Comparison of ENCODE assay signal across 14 mouse cellular contexts in genomic region chr6:91963429-91963828, GRCm38 (mm10). TPM values are rescaled to one million over a fixed set of nuclear protein-coding genes. Genes with fewer than 3 reads are reported as not detected.
DNase-seq lines count a peak whose midpoint lies in the region; ATAC-seq and TF ChIP-seq lines count a peak whose summit lies in the region.
"Had no signal": no experiment of that assay in that cellular context is flagged by ENCODE, and none has a peak within 500 bp of the region (broad histone marks: within the 10 kb centered on the region; RNA-seq: fewer than 3 reads in every experiment).

No protein-coding gene starts in this region.

- no peaks in the 10 kb centered on the region for H3K27me3 ChIP-seq in hindbrain, embryonic 14.5 days (ENCODE audit: control insufficient read depth, insufficient read depth, low read length)
- H3K27me3 ChIP-seq in hindbrain, embryonic 10.5 days (ENCODE audit: insufficient read depth, poor library complexity, severe bottlenecking), result no peaks in the 10 kb centered on the region
- no peaks in the 10 kb centered on the region for H3K27me3 ChIP-seq in intestine, embryonic 16.5 days (replicated peaks; ENCODE audit: control insufficient read depth, insufficient read depth, low read length)
- no peaks in the 10 kb centered on the region for H3K27me3 ChIP-seq in liver, postnatal 0 days (ENCODE audit: insufficient read depth, low read length)

- no peak for TF ChIP-seq CTCF in liver, postnatal 0 days (IDR thresholded peaks at IDR 0.05; ENCODE audit: low read depth)

- DNase-seq in hindbrain, embryonic 14.5 days (ENCODE audit: low spot score), result no peak
- DNase-seq in hindbrain, embryonic 10.5 days (ENCODE audit: low spot score), result no peak
- peak; percentile 9 for DNase-seq in MN1 (ENCODE audit: low spot score)
- DNase-seq in kidney, postnatal 4 days, result peak; percentile 68 to 78
- no peak for DNase-seq in testis, postnatal 10 days (ENCODE audit: low spot score)
- DNase-seq in layer of hippocampus, adult 9-11 months, result no peak
- no peak for DNase-seq in liver, postnatal 0 days
- DNase-seq: B cell, adult 2 months; gastrocnemius, postnatal 10 days; thymus, postnatal 36 days had no signal

- ATAC-seq in hindbrain, embryonic 14.5 days (ENCODE audit: low FRiP score), result peak; percentile 37; the same call in 1 of the 2 replicates
- ATAC-seq in intestine, embryonic 16.5 days, result peak; percentile 41; the same call in 1 of the 2 replicates
- ATAC-seq in liver, postnatal 0 days, result no peak
- ATAC-seq: liver, embryonic 12.5 days had no signal

- H3K4me2 ChIP-seq in hindbrain, embryonic 14.5 days (replicated peaks), result no peak overlapping the region
- no peak overlapping the region for H3K4me2 ChIP-seq in intestine, embryonic 16.5 days (ENCODE audit: low read depth, low read length)
- no peak overlapping the region for H3K4me2 ChIP-seq in liver, postnatal 0 days (ENCODE audit: low read depth, low read length)
- H3K4me2 ChIP-seq: heart, embryonic 13.5 days; liver, embryonic 12.5 days had no signal

- no peak overlapping the region for H3K9ac ChIP-seq in hindbrain, embryonic 14.5 days
- H3K9ac ChIP-seq in intestine, embryonic 16.5 days (ENCODE audit: low read depth, low read length), result no peak overlapping the region
- H3K9ac ChIP-seq in liver, postnatal 0 days (replicated peaks), result no peak overlapping the region
- H3K9ac ChIP-seq: heart, embryonic 13.5 days; liver, embryonic 12.5 days had no signal

- H3K27ac ChIP-seq in hindbrain, embryonic 14.5 days, result no peak overlapping the region
- no peak overlapping the region for H3K27ac ChIP-seq in hindbrain, embryonic 10.5 days
- no peak overlapping the region for H3K27ac ChIP-seq in intestine, embryonic 16.5 days (ENCODE audit: low read length)
- H3K27ac ChIP-seq in liver, postnatal 0 days (ENCODE audit: low read depth), result no peak overlapping the region
- H3K27ac ChIP-seq: forebrain, embryonic 10.5 days; heart, embryonic 13.5 days; liver, embryonic 12.5 days had no signal

- H3K9me3 ChIP-seq in hindbrain, embryonic 14.5 days (ENCODE audit: control insufficient read depth, low read length), result no peaks in the 10 kb centered on the region
- H3K9me3 ChIP-seq in hindbrain, embryonic 10.5 days, result no peaks in the 10 kb centered on the region
- H3K9me3 ChIP-seq in intestine, embryonic 16.5 days (ENCODE audit: control insufficient read depth, low read length), result no peaks in the 10 kb centered on the region
- H3K9me3 ChIP-seq in liver, postnatal 0 days (ENCODE audit: low read length), result no peaks in the 10 kb centered on the region
- H3K9me3 ChIP-seq: forebrain, embryonic 10.5 days; heart, embryonic 13.5 days; liver, embryonic 12.5 days had no signal

- WGBS in hindbrain, embryonic 14.5 days, result 24% methylated on average over 4 of the region's 4 CpGs
- WGBS in hindbrain, embryonic 10.5 days, result 37% methylated on average over 4 of the region's 4 CpGs
- 13% methylated on average over 4 of the region's 4 CpGs for WGBS in intestine, embryonic 16.5 days
- 31% methylated on average over 4 of the region's 4 CpGs for WGBS in liver, postnatal 0 days (ENCODE audit: insufficient replicate concordance)

- TF ChIP-seq EP300 in liver, postnatal 0 days (IDR thresholded peaks at IDR 0.05; ENCODE audit: low read depth), result no peak

- H3K4me1 ChIP-seq in hindbrain, embryonic 14.5 days (replicated peaks; ENCODE audit: control insufficient read depth, insufficient read depth, low read length), result peaks cover 12% of the 10 kb centered on the region; the same call in 1 of the 2 replicates
- peaks cover 19% of the 10 kb centered on the region for H3K4me1 ChIP-seq in hindbrain, embryonic 10.5 days (replicated peaks)
- no peaks in the 10 kb centered on the region for H3K4me1 ChIP-seq in intestine, embryonic 16.5 days (ENCODE audit: control insufficient read depth, insufficient read depth, low read length)
- H3K4me1 ChIP-seq in liver, postnatal 0 days (ENCODE audit: insufficient read depth), result no peaks in the 10 kb centered on the region
- H3K4me1 ChIP-seq: liver, embryonic 12.5 days had no signal

- H3K36me3 ChIP-seq in hindbrain, embryonic 14.5 days (replicated peaks; ENCODE audit: control insufficient read depth, insufficient read depth), result no peaks in the 10 kb centered on the region
- no peaks in the 10 kb centered on the region for H3K36me3 ChIP-seq in hindbrain, embryonic 10.5 days
- no peaks in the 10 kb centered on the region for H3K36me3 ChIP-seq in intestine, embryonic 16.5 days (ENCODE audit: control insufficient read depth, insufficient read depth, low read length)
- no peaks in the 10 kb centered on the region for H3K36me3 ChIP-seq in liver, postnatal 0 days (replicated peaks; ENCODE audit: insufficient read depth, low read length)
- H3K36me3 ChIP-seq: forebrain, embryonic 10.5 days; heart, embryonic 13.5 days; liver, embryonic 12.5 days had no signal

- H3K4me3 ChIP-seq in hindbrain, embryonic 14.5 days (replicated peaks; ENCODE audit: low read length), result no peak overlapping the region
- H3K4me3 ChIP-seq in hindbrain, embryonic 10.5 days, result no peak overlapping the region
- no peak overlapping the region for H3K4me3 ChIP-seq in intestine, embryonic 16.5 days (ENCODE audit: low read length)
- H3K4me3 ChIP-seq in liver, postnatal 0 days (ENCODE audit: low read depth, low read length), result no peak overlapping the region
- H3K4me3 ChIP-seq: forebrain, embryonic 10.5 days; heart, embryonic 13.5 days; liver, embryonic 12.5 days had no signal

RNA-seq across cellular contexts. Expression of gene Fgd5, which starts 15.2 kb away (rescaled TPM):
- 14.5 and 16.8 TPM in 2 replicates for polyA plus RNA-seq in hindbrain, embryonic 14.5 days (2014; fragmentation: Nextera tagmentation; extraction: Ambion mirVana)
- polyA plus RNA-seq in hindbrain, embryonic 10.5 days (2016; fragmentation: Nextera tagmentation; extraction: Ambion mirVana), result 7.4 and 8.1 TPM in 2 replicates
- 6.0 and 6.5 TPM in 2 replicates for polyA plus RNA-seq in intestine, embryonic 16.5 days (2015; fragmentation: Nextera tagmentation; extraction: Ambion mirVana)
- polyA plus RNA-seq in liver, postnatal 0 days (2015; fragmentation: Nextera tagmentation; extraction: Ambion mirVana), result 2.0 and 2.3 TPM in 2 replicates

Comparison
In these comparisons a context has a peak if more than half of its experiments do, and no peak if none do; other contexts are left out.
1. DNase-seq: peak in MN1 (single experiment) and kidney, postnatal 4 days (2 of 2); none in hindbrain, embryonic 14.5 days (single experiment), hindbrain, embryonic 10.5 days (single experiment), testis, postnatal 10 days (single experiment), layer of hippocampus, adult 9-11 months (single experiment) and liver, postnatal 0 days (single experiment).